8 mouse cellular contexts compared by ENCODE assay signal in genomic region chr10:79984871-79985270, GRCm38 (mm10). TPM values are rescaled to one million over a fixed set of nuclear protein-coding genes. Genes with fewer than 3 reads are reported as not detected.
A peak's percentile ranks its signal among the peaks of the same experiment; 100 is the strongest.
DNase-seq lines count a peak whose midpoint lies in the region; ATAC-seq lines count a peak whose summit lies in the region.

No protein-coding gene starts in this region.

- peak; percentile 94 for ATAC-seq in hindbrain, embryonic 12.5 days (ENCODE audit: low FRiP score)

- peaks cover 33% of the 10 kb centered on the region for H3K27me3 ChIP-seq in hindbrain, embryonic 12.5 days

- peaks cover 4% of the 10 kb centered on the region; the same call in 1 of the 2 replicates for H3K36me3 ChIP-seq in hindbrain, embryonic 12.5 days

- H3K27ac ChIP-seq in hindbrain, embryonic 12.5 days = peak overlapping the region; percentile 95

- peak overlapping the region; percentile 94 for H3K4me2 ChIP-seq in hindbrain, embryonic 12.5 days (replicated peaks)

- WGBS in hindbrain, embryonic 12.5 days = under 1% methylated on average over 22 of the region's 22 CpGs

- peak overlapping the region; percentile 74 for H3K4me3 ChIP-seq in hindbrain, embryonic 12.5 days

- H3K9me3 ChIP-seq in hindbrain, embryonic 12.5 days (replicated peaks) = no peaks in the 10 kb centered on the region

- H3K4me1 ChIP-seq in hindbrain, embryonic 12.5 days = peaks cover 40% of the 10 kb centered on the region

- peak overlapping the region; percentile 64 for H3K9ac ChIP-seq in hindbrain, embryonic 12.5 days

- DNase-seq in NIH3T3 (ENCODE audit: low read depth) = peak; percentile 100
- DNase-seq in cerebellum, postnatal 10 days = peak; percentile 96 to 98
- peak; percentile 94 to 98 for DNase-seq in frontal cortex, postnatal 10 days (ENCODE audit: low spot score in 2 of 2)
- peak; percentile 96 to 98 for DNase-seq in layer of hippocampus, postnatal 14 days (ENCODE audit: low spot score in 2 of 2)
- DNase-seq in lung, postnatal 14 days = peak; percentile 94
- peak; percentile 95 for DNase-seq in retina, adult 2 months (ENCODE audit: low read depth, low spot score)
- peak; percentile 95 to 97 for DNase-seq in thymus, postnatal 36 days

RNA-seq across cellular contexts. Expression of gene Tmem259, which starts 0.7 kb away (rescaled TPM):
- 23.1 and 25.5 TPM in 2 replicates for polyA plus RNA-seq in hindbrain, embryonic 12.5 days (2016; fragmentation: Nextera tagmentation; extraction: Ambion mirVana)
- 100 to 1,000 TPM; 135 to 144 TPM for total RNA-seq in layer of hippocampus, postnatal 14 days (2021)

RNA-seq across cellular contexts. Expression of gene Cnn2, which starts 3.5 kb away (rescaled TPM):
- polyA plus RNA-seq in hindbrain, embryonic 12.5 days (2016; fragmentation: Nextera tagmentation; extraction: Ambion mirVana) = 178 and 204 TPM in 2 replicates
- total RNA-seq in layer of hippocampus, postnatal 14 days (2021) = 1 to 10 TPM; 7.5 to 9.3 TPM

RNA-seq across cellular contexts. Expression of gene Abca7, which starts 11.4 kb away (rescaled TPM):
- polyA plus RNA-seq in hindbrain, embryonic 12.5 days (2016; fragmentation: Nextera tagmentation; extraction: Ambion mirVana) = 6.9 and 7.7 TPM in 2 replicates
- total RNA-seq in layer of hippocampus, postnatal 14 days (2021) = 10 to 100 TPM in 1 of 2 experiments, 1 to 10 TPM in 1; 9.8 to 10.5 TPM

RNA-seq across cellular contexts. Expression of gene Grin3b, which starts 14.4 kb away (rescaled TPM):
- polyA plus RNA-seq in hindbrain, embryonic 12.5 days (2016; fragmentation: Nextera tagmentation; extraction: Ambion mirVana) = 0.23 and 0.44 TPM in 2 replicates
- total RNA-seq in layer of hippocampus, postnatal 14 days (2021) = under 1 TPM; 0.12 to 0.21 TPM

RNA-seq across cellular contexts. Expression of gene Wdr18, which starts 24.9 kb away (rescaled TPM):
- polyA plus RNA-seq in hindbrain, embryonic 12.5 days (2016; fragmentation: Nextera tagmentation; extraction: Ambion mirVana) = 89.4 and 100 TPM in 2 replicates
- total RNA-seq in layer of hippocampus, postnatal 14 days (2021) = 10 to 100 TPM; 35.5 to 40.8 TPM

Comparison
In these comparisons a context has a peak if more than half of its experiments do, and no peak if none do; other contexts are left out.
1. Peak in every context shown above with its lines: DNase-seq, ATAC-seq, H3K4me3 ChIP-seq and H3K27ac ChIP-seq.